Mouse (Mus musculus) CD8-positive naive resting alpha-beta T cell, adult 2 months (primary cell): Measurements from ENCODE around the gene Mtif3.
"Not testable (repeated sequence)": the region's sequence is repeated elsewhere in the genome, so short reads cannot be mapped to it uniquely, and the experiment has no call there.

Experiments used
- DNase-seq, 2 experiments: peaks; one replicate each; pipeline ENCODE4 v3.0.0; 2022; ENCODE audit warnings: low read depth in 2 of 2, low spot score in 2 of 2

Gene Mtif3

DNA sequence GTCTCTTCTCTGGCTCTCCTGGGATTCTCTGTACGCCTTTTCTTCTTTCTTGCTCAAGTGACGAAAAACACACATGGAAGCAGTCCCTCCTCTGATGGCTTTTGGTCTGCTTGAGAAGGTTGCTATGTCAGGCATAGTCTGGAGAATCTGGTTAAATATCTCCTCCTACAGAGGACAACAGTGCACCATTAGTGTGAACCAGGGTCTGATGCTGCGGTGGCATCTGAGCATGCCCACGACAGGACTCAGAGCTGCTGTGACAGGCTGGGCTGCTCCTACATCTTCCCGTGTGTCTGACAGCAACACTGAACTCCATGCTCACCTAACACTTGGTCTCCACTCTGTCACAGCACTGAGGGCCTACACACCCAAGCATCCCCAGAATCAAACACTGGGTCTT lies 7.9 kb downstream of the Mtif3 start:
- DNase-seq: no peak

DNA sequence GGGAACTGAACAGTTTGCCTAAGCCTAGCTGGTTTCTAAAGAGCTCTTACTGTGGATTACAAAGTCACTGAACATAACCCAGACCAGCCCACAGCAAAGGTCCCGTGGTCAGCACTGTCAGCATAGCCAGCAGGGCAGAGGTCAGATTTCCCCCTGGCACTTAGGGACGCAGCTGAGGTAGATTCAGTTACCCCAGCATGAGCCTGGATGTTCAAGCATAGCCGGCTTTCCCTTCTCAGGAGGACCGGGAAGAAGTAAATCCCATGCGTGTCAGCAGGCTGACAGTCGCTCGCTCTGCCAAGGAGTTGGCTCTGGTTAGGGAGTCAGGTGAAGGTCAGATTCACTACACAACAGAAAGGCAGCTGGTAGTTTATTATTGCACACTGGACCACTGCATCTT lies 9.0 kb downstream of the Mtif3 start:
- no peak for DNase-seq

DNA sequence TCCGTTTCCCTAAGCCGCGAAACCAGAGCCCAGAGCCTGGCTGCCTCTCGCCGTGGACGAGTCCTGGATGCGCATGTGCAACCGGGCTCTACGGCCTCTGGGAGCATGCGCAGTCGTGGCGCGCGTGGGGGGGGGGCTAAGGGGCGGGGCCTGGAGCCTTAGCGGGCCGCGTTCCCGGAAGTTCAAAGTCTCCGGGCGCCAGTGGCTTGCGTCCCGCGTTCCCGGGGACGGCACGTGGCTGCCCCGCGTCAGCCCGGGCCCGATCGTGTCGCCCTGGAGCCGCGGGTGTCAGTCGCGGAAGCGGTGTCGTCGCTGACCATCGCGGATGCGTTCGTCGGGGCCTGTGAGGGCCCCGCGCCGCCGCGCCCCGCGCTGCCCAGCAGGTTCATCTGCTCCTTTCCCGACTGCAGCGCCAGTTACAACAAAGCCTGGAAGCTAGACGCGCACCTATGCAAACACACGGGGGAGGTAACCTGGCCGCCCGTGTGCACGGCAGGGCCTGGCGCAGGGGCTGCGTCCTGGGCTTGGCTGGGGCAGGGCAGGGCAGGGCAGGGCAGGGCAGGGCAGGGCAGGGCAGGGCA lies 15.0 kb downstream of the Mtif3 start, which contains the start of gene Gtf3a:
Gtf3a (plus strand) TSS at position 150 of the 581 bp plus-strand sequence.
- DNase-seq: peak; percentile 61 to 69

DNA sequence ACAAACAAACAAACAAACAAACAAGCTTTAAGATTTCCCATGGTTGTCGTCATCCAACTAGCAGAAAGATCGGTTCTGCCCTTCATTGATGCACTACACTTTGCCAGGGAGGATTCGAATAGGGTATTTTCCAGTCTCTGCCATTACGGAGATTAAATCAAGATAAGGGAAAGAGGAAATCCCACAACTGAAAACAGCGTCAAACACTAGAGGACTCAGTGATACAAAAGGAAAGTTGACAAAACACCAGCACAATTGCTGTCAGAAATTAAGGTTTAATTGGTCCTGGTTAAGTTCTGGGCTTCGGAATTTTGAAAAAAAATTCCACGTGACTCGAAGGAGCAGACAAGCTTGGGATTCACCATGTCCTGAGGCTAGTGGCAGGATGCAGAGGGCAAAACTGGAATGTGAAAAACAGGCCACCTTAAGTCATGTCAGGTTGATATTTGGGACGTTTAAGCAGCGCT lies 15.5 kb downstream of the Mtif3 start:
- no peak for DNase-seq

DNA sequence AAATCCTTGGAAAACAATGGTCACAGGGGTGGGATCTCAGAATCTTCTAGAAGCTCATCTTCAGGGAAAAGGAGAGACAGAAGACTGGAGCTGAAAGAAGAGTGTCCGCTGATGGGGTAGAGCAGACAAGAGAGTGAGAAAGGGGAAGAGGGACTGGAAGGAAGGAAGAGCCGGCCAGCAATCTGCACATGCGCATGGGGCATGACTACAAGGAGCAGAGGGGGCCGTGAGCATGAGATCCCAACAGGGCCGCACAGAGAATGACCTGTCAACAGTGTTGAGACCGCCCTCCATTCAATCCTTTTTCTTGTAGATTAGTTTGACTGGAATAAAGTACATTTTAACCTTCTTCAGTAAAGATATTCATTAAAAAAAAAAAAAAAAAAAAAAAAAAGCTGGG lies 16.1 kb downstream of the Mtif3 start:
- no peak for DNase-seq

DNA sequence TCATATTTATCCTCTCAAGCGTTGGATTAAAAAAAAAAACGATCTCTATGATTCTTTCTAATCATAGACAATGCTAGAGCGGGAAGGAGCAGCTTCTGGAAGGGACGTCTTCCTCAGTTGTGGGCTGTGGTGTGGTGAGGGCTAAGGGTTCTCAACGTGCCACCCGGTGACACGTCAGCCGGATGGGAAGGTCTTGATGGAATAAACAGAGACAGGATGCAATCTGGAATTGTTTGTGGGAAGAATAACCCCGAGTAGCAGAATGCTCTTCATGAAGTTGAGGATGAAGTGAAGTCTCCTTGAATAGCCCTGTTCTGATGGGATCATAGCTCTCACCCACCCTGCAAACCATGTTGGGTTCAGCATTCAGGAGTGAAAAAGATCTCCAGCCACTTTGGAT lies 16.9 kb downstream of the Mtif3 start:
- DNase-seq: no peak

DNA sequence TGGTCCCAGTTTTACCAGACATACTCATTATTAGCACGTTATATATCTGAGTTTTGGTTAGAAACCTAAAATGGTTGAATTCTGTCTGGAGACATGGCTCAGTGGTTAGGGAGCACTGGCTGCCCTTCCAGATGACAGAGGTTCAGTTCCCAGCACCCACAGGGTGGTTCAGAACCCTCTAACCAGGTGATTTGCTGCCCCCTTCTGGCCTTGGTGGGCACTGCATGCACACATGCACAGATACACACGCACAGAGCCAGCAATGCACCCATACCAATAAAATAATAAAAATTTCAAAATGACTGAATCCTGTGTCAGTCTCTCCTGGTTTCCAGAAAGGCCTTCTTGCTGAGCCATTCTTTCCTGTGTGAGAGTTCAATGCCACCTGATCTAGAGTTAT lies 19.0 kb downstream of the Mtif3 start:
- DNase-seq: no peak

DNA sequence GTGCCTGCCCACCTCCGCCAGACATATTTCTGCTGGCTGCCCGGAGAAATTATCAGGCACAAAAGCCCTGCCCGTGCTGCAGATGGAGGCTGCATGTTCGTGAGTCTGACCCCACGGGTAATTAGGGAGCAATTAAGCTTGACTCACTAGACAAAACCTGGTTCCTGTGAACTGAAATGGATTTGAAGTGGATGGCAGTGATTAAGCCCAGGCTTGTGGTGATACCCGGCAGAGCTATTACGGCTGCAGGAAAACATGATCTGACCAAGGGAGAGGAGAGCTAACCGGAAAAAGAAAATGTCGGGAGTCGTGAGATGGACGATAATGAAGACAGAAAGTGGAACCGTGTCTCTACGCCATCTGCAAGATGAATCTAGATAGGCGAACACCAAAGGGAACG lies 20.6 kb downstream of the Mtif3 start:
- no peak for DNase-seq

DNA sequence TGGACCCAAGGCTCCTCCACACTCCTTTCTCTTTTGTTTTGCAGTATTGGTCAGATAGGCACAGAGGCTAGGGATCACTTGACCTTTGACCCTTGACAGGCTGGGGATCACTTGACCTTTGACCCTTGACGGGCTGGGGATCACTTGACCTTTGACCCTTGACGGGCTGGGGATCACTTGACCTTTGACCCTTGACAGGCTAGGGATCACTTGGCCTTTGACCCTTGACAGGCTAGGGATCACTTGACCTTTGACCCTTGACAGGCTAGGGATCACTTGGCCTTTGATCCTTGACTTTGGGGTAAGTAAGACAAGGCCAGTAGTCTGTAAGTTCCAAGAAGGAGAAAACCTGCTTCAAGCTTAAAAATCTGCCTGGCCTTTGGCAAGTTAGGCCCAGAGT lies 21.7 kb downstream of the Mtif3 start:
- not testable (repeated sequence) for DNase-seq

DNA sequence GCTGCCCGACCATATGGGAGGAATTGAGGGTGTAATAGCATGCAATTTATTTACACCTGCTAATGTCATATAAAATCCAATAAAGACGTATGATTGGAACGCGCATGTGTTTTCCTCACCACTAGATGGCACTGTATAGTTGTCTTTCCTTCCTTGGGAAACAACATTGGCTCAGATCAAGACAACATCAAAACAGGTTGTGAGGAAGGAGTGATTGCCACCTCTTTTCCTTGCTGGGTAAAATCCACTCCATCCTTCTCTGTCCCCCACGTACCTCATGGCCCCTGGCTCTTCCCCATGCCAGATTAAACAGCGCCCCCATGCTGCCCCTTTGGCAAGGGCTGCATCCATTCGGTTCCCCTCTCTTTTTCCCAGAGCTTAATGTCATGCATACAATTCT lies 23.4 kb downstream of the Mtif3 start:
- peak in 1 of 2 experiments; percentile 24 for DNase-seq

DNA sequence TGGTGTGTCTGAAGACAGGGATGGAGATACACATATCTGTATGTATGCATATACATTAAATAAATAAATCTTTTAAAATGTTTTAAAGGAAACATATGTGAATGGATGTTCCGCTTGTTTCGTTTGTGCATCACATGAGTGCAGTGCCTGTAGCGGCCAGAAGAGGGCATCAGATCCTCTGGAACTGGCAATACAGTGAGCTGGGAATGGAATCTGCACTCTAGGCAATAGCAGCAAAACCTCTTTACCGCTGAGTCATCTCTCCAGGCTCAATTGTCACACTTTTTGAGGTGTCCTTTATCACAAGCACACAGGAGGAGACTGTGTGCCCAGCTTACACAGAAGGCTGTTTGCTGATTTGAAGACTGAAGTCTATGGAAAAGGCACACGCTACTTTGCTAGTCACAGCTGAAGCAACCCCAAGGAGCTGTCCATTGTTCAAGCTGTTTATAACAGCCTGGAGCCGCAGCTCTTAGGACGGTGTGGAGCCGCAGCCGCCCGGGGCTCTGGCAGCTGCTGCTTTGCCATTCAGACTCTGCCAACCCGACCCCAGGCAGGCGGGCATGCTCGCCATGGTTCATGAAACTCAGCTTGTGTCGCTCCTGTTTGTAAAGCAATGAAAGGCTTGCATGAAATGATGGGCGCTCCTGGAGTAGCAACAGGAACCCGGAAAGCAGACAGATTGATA lies 24.3 kb downstream of the Mtif3 start:
- DNase-seq: no peak

DNA sequence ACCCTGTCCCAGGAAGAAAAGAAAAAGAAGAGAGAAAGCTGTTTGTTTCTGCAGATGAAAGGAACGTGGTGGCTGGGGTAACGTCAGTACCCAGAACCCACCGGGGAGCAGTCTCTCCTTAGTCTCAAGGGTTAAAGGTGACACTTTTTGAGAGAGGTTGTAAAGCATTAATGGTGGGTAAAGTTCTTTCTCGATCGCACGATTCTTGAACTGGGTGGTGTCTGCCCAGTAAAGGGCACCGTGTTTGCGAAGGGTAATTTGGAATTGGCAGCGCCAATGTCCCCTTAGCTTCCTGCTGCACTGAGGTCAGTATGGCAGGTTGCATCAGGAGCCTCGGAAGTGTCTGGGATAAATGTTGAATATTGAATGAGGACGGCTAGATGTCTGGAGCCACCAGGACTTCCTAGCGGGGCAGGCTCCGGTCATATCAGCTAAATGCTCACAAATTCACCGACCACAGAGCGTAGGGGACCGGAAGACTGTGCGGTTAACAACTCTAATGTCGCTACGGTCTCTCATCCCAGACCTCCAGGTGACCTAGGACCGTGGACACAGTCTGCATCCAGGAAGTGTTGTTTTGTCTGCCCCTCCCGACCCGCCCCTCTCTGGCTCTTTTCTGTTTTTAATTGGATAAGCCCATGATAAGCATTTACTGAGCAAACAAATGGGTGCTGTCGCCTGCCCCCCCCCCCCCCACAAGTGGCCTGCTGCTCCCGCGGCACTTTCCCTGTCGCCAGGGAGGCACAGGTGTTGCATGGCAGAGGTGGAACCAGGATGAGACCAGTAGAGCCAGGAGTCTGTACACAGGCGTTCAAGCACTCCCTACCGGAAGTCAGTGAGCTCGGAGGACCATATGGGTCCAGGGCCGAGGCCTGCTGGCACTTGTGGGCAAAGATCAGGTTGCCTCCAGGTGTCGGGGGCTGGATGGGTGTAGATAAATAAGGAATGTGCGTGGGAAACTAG lies 25.8 kb downstream of the Mtif3 start:
- no peak for DNase-seq

DNA sequence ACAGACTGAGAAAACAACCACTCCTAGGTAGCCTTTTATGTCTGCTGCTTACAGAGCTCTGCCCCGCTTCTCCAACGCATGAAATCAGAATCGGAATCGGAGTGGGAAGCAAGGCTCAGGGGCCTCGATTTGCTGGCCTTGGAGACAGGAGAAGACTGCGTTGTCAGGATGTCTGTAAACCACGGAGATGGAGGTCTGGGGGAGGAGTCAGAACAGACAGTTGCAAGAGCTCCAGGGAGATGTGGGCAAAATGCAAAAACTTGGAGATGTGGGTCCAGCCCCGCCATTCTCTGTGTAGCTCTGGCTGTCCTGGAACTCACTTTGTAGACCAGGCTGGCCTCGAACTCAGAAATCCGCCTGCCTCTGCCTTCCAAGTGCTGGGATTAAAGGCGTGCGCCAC lies 30.1 kb downstream of the Mtif3 start:
- no peak for DNase-seq

DNA sequence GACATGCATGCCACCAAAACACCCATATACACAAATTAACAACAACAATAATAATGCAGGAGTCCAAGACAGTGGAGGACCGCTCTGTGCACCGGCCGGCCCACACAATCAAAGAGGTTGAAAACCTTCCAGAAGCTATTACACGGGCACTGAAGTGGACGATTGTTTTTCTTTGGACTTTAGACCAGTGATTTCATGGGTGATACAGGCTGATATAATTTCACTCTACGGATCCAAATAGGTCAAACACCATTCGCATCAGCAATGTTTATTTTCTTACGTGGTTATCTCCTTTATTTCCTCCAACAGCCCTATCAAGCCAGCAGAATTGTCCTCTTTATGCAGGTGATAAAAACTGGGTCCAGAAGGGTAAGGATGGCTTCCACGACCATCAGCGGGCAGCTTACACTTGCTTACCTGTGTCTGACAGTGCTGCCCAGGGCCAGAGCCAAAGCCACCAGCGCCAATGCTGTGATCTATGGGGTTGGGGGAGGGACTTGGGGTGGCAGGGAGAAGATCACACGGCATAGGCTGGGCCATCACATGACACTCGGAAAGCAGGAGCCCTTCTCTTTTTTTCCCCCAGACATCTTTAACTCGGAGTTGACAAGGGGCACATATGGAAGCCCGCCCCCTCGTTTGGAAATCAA lies 31.6 kb downstream of the Mtif3 start:
- no peak for DNase-seq

DNA sequence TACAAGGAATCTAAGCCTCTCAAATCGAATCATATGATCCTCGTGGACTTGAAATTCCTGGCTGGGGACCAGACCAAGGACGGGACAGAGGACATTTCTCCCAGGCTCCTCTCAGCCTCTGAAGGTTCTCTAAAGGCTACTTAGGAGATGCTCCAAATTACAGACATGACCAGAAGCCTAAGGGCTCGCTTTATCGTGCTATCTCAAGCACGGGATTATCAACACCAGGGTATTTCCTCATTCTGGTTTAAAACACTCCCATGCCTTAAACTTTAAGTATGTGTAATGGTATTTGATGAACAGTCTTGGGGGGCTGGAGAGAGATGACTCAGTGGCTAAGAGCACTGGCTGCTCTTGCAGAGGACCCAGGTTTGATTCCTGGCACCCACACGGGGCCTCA lies 32.2 kb downstream of the Mtif3 start:
- DNase-seq: no peak

DNA sequence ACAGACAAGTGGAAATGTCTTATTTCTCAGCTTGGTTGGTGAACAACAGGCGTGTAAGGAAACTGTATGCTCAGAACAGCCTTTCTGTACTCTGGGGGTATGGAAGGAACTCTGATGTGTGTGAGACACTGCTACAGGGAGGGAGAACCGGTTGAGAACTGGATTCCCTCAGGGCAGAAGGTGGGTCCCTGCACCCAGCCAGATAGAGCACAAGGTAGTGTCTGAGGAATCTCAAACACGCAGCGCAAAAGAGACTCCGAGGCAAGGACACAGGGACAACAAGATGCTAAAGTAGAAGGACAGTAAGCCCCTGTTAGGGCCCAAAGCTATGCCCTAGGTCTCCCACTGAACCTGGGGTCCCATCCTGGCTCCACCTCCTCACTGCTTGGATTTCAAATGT lies 36.9 kb downstream of the Mtif3 start:
- no peak for DNase-seq

DNA sequence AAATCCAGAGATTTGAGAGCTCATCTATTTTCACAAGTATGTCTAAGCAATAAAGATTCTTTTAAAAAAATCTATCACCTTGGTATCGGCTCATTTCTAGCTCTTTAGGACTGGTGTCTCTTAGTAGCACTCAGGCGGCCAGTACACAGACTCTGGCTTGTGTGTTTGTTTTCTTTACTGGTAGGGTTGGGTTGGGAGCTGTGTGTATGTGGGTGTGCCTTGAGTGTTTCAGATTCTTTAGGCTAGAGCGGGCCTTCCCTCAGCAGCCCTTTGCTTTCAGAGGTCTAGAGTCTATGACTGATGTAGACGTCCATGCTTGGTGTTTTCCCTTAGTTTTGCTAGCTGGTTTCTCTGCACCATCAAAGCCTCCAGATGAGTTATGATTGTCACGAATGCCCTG lies 40.1 kb downstream of the Mtif3 start:
- no peak for DNase-seq

DNA sequence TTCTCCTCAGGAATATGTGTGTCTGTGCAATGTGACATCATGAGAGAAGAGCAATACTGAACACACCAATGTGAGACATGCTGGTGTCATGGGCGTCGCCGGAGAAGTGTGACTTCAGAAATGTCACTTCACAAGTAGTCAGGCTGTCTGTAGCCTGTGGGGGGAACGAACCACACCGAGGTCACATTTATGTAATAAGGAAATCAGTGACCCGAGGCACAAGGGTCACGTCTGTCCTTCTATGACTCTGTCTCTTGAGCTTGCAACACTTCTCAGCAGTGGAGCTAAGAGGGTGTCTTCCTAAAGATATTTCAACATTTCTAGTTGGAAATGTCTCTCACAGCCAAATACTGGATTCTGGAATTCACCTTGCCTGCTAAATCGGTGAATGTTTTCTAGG lies 42.4 kb downstream of the Mtif3 start:
- DNase-seq: no peak

DNA sequence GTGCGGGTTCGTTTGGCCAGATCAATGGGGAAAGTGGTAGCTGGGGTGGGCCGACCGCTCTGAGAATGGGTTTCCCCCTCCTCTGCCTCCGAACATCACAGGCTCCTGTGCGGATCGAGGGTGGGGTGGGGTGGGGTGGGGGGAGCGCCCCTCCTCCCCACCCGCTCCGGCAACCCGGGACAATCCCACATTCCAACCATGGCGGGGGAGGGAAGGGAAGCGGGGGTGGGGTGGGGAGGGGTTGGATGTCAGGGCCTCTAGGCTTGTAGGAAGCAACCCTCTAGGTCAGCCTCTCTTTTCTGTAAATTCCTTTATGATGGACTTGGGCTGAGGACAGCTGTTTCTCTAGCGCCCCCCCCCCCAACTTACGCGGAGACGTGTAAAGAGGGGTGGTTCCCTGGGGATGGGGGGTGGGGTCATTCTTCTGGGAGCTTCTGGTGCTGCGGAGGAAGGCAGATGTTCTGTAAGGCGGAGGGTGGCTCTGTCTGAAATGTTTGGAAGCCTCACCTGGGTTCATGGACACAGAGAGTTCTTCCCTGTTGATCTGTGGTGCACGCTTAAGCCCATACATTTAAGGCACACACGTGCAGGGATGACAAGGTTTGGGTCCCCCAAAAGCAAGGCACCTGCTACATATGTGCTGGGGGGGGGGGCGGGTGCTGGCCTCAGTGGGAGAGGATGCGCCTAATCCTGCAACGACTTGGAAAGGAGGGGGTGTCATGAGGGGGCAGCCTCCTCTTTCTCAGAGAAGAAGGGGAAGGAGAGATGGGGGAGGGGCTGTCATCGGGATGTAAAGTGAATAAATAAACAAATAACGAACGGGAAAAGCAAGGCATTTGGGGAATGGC lies 43.1 kb downstream of the Mtif3 start:
- no peak for DNase-seq

DNA sequence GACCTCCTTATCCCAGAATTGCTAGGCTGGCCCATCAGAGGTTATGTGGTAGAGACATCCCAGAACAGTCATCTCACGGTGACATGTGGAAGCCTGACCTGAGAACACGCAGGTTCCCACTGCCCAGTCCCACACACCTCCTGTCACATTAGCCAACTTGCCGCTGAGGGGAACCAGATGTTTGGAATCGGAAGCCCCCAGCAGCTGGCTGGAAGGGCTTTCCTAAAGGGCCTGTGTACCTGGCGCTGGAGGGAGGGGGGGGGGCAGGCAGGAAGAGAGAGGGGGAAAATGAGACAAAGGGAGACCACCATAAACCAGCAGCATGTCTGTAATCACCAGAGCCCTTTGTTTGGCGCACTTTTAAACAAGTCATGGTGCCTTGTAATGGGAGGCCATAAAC lies 43.7 kb downstream of the Mtif3 start:
- DNase-seq: no peak
